Mouse (Mus musculus) spleen, adult 2 months (tissue): ENCODE data around the gene Nup107.

Source experiments
- CTCF ChIP-seq: fragments of 200-500 bp; IDR thresholded peaks from 2 replicates; pipeline ENCODE4 v1.5.1; 2011; ENCODE audit warnings: mild to moderate bottlenecking, inconsistent platforms; ENCODE audit not compliant: insufficient read depth, insufficient read length, insufficient replicate concordance; ENCODE audit errors: extremely low read depth
- POLR2A ChIP-seq: fragments of 200-500 bp; IDR thresholded peaks from 2 replicates; pipeline ENCODE4 v1.6.1; 2011; ENCODE audit warnings: low read depth, low read length, inconsistent platforms

GRCm38 (mm10) chr10:117769541-117770285 lies 22.8 kb downstream of the Nup107 start:
- TF ChIP-seq CTCF (no peak), POLR2A (no peak)
